Mouse (Mus musculus): Measurements from ENCODE around the gene Sele.

Gene Sele

DNA sequence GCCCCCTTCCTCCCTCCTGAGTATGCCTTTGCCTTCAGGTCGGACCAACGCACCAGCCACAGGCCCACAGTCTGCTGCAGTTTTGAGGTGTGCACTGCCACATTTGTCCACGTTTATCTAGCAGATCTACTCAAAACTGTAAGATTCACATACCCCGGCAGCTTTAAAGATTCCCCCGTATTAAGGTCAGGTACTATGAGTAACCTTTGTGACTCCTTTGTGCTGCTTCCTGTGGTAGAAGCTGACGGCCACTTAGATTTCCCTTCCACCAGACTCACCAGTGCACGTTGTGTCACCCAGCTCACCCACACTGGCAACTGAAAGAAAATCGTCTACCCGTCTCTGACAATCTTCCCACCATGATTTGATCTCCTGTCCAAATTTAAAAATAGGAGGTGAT lies 25.1 kb downstream of the Sele start:
- no peak for DNase-seq

DNA sequence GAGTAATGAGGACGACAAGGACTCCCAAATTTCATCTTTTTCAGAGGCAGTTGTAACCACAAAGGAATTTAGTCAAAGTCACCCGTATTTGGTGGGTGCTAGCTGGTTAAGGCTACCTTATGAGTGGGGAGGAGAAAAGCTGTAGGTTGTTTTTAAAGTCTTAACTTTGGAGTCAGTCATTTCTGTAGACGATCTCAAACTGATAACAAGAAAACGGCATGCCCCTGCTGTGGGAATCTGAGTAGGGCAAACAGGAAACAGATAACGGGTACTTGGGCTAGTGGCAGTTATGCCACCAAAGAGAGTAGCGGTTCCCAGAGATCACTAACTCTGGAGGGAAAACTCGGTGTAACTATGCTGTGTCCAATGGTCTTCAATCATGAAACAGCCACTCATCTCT lies 25.8 kb downstream of the Sele start:
- no peak for DNase-seq

DNA sequence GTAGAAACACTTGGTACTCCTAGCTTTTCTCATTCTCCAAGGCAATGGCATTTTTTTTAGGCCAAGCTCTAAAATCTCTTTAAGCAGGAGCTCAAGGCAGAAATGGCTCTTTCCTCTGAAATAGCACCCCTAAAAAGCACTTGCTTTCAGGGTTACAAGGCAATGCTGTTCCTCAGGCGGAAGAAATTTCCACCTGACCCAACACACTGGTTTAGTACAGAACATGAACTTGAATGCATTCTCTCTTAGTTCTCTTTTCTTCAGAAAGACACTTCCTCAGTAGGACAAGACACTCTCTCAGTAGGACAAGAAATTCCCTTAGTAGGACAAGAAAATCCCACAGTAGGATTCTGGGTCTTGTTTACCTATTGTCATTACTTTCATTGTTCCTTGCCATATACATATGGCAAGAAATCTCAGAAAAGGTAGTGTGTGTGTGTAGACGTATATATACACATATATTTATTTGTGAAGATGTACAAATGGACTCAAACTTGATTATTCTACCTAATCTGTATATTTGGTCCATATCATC lies 26.6 kb downstream of the Sele start:
- no peak for DNase-seq

DNA sequence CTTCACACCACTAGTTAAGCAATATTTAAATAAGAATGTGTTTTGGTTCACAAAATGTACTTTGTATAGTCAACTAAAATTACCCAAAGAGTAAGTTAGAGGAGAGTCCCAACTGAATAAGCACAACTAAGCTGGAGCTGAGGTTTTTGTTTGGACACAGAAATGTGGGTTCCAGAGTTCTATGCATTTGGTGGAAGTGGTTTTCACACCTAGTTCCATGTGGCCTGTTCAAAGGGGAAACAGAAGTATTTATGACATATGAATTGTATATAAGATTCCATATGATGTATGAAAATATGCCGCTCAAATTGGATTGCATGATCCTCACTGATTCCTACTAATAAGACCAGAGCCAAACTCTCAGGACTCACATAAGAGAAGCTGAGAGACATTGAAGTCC lies 27.4 kb downstream of the Sele start:
- no peak for DNase-seq

DNA sequence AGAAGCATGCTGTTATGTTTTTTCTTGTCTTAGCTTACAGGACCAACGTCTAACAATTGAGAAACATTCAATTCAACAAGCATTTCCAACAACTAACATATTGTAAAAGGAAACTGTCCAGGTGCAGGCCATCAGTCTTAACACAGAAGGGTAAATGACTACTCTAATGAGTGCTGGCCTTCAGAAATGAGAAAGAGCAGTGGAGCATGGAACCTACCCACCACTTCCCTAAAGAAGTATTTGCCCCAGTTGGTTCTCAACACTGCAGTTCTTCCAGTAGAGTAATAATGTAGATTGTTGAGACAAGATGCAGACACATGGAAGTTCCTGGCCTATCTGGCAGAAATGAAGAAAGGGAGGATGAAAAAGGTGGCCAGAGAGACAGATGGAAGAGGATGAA lies 28.4 kb downstream of the Sele start:
- no peak for DNase-seq

DNA sequence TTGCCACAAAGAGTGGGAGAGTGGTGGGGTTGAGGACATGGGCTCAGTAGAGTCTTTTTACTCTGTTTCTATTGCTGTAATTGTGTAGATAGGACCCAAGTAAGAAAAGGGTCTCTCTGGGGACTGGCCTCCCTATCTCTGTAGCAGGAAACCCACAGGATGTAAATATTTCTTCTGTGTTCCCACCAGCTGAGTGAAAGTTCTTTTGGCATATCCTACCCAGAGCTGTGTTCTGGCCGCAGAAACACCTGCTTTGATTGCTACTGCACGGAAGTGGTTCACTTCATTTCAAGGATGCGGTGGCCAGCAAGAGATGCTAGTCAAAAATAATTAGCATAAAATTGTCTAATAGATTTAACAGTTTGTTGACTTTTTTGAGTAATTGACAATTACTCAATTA lies 29.0 kb downstream of the Sele start:
- DNase-seq: no peak

DNA sequence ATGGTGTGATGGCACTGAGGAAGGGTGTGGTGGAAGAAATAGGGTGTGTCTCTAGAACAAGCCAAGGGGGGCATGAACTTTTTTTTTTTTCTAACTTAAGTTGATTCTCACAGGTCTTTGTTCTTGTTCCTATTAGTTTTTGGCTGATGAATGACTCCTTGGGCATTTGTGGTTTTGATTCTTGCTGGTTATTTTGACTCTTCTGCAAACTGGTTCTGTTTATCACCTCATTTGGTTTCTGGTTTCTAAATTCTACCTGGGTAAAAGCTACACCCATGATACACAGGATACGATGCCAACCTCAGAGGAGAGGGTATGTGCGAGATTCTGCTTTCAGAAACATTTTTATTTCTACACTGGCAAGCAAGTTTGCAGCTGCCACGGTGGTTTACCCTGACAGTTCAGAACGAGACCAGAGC lies 30.3 kb downstream of the Sele start:
- no peak for DNase-seq

DNA sequence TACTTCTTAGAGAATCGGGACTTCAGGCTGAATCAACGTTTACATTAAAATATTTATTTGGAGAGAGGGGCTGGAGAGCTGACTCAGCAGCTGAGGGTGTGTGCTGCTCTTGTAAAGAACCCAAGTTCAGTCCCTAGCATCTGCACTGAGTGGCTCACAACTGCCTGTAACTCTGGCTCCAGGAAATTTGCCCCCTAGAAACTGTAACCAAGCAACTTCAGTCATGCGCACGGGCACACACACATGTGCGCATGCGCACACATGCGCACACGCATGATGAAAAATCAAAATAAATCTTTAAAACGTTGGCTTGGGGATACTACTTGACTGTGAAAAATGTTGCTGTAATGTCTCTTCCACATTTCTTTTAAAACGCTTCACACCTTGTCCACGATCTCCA lies 31.1 kb downstream of the Sele start:
- no peak for DNase-seq

DNA sequence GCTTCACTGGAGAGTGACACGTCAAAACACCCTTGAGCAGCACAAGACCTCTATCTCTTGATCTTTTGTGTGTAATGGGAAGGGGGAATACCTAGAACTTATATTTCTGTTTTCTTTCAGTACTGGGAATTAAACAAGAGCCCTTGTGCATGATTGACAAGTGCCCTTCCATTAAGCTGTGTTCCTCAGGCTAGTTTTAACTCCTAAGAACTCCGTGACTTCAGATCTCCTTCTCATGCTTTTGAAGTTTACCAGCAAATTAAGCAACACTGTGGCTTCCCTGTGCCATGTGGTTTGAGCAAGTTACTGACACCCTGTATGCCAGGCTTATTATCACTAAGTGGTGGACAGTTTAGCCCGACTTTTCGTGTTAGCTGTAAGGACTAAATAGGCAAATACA lies 35.0 kb downstream of the Sele start:
- DNase-seq: no peak

DNA sequence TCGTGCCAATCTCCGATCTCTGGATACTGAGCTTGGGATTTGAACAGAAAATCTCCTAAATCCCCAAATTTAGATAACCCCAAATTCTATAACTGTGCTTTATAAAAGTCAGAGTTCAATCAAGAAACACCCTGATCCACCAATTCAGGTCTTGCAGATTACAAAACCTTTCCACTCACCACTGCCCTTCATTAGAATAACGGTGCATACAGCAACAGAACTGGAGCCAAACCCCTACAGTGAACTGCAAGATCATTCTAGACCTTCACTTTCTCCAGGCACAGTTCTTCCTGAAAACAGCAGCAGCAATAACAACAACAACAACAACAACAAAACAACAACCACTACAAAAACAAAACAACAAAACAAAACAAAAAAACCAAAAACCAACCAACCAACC lies 38.8 kb downstream of the Sele start:
- DNase-seq: no peak

DNA sequence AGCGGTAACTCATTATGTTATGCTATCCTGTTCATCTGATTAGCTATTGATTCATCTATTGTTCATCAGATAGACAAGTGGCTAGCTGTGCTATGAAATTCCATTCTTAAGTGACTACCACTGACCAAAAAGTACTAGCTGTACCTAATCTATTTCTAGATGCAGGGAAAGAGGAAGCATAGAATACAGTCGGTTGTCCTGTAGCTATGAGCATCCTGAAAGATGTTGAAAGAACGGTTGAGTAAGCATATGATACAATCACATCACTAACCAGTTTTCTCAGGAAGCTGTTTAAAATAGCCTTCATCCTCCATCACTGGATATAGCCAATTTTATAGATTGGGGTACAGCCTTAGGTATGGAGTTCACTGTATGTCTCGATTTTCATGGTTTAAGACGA lies 39.8 kb downstream of the Sele start:
- DNase-seq: no peak

DNA sequence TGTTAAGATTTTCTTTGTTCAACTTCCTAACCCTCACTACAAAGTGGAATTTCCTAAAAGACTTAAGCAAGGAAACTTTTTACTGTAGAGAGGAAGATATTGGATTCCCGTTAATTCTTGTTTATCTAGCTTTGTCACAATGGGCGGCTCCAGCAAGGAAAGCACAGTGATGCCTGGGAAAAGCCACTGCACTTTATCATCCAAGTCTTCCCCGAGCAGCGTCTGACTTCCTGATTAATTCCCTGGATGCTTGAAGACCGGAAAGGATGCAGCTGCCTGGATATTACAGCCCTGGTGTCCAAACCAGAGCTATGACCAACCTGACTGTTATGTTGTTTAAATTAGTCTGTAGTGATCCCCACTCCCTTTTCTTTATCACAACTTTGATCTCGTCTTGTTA lies 48.7 kb downstream of the Sele start:
- DNase-seq: no peak

DNA sequence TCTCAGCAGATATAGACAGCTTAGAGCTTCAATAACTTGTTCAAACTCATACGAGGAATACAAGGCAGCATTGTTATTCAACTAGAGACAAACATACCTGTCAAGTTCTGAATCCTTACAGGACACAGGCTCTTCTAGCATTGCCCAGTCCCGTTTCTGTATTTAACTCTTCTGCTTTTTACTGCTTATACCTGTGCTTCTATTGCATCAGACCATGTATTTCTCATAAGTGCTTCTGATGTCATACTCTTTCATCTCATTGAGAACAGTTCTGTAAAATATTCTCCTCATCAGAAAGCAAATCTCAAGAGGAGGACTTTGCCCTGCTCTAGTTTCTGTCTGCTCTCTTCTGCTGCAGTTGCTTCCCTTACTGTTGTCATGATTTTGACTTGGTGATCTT lies 49.9 kb downstream of the Sele start:
- DNase-seq: no peak

DNA sequence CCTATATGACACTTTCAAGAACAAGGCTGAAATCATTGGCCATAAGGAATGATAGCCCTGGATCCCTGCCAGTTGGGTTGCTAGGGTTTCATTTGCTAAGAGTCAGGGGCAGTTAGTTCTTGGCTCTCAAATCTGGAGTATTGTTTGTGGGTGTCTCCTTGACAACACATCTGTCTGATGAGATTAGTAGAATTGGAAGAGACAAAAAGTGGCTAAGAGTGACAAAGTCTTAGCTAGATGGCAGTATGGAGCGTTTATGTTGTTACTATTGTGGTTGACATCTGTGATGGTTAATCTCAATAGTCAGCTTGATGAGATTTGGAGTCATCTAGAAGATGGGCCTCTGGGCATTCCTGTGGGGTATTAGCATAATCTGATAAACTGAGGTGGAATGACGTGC lies 50.3 kb downstream of the Sele start:
- no peak for DNase-seq
